Mouse (Mus musculus): ENCODE data around the gene Lrrc57. TPM values are rescaled to one million over a fixed set of nuclear protein-coding genes. Genes with fewer than 3 reads are reported as not detected.

Lrrc57 gene
- polyA plus RNA-seq (2012; rRNA removed) = 44.1 and 46.4 TPM in 2 replicates

GRCm38 (mm10) chr2:120608830-120609723, at the start of gene Lrrc57, which contains the start of gene Haus2:
TSS of gene Lrrc57 (minus strand) at chr2:120609520.
TSS of gene Haus2 (plus strand) at chr2:120609383.
- no peak for TF ChIP-seq CTCF (IDR thresholded peaks at IDR 0.05; ENCODE audit: extremely low read depth, insufficient read depth, low read length)
- TF ChIP-seq POLR2A (IDR thresholded peaks at IDR 0.05; ENCODE audit: extremely low read depth, insufficient read depth, low read length) = peak; percentile 88
- Histone ChIP-seq H3K4me3 (ENCODE audit: insufficient read depth, low read length) (peak within 1 kb of the TSS; percentile 99), H3K4me1 (ENCODE audit: control insufficient read depth, insufficient read depth, low read length) (peaks cover 7% of the 10 kb centered on the region; the same call in 1 of the 2 replicates), H3K27ac (ENCODE audit: insufficient read depth, low read length) (peak within 1 kb of the TSS; percentile 87)

GRCm38 (mm10) chr2:120658486-120658885, 49.2 kb upstream of the Lrrc57 start:
- TF ChIP-seq CTCF (IDR thresholded peaks at IDR 0.05; ENCODE audit: extremely low read depth, insufficient read depth, low read length) = no peak
- no peak for TF ChIP-seq POLR2A (IDR thresholded peaks at IDR 0.05; ENCODE audit: extremely low read depth, insufficient read depth, low read length)

GRCm38 (mm10) chr2:120656711-120657110, 47.4 kb upstream of the Lrrc57 start:
- Histone ChIP-seq H3K4me1 (ENCODE audit: control insufficient read depth, insufficient read depth, low read length) (peaks cover 2% of the 10 kb centered on the region; the same call in 1 of the 2 replicates), H3K27ac (ENCODE audit: insufficient read depth, low read length) (no peak overlapping the region), H3K4me3 (ENCODE audit: insufficient read depth, low read length) (no peak overlapping the region)
- TF ChIP-seq CTCF (IDR thresholded peaks at IDR 0.05; ENCODE audit: extremely low read depth, insufficient read depth, low read length) = no peak
- no peak for TF ChIP-seq POLR2A (IDR thresholded peaks at IDR 0.05; ENCODE audit: extremely low read depth, insufficient read depth, low read length)

More at GRCm38 (mm10) chr2:120658486-120658885, 49.2 kb upstream of the Lrrc57 start:
- Histone ChIP-seq H3K27ac (ENCODE audit: insufficient read depth, low read length) (no peak overlapping the region), H3K4me3 (ENCODE audit: insufficient read depth, low read length) (no peak overlapping the region), H3K4me1 (ENCODE audit: control insufficient read depth, insufficient read depth, low read length) (peaks cover 2% of the 10 kb centered on the region; the same call in 1 of the 2 replicates)

- no peak overlapping the region for H3K4me3 ChIP-seq (ENCODE audit: insufficient read depth, low read length)
- H3K4me1 ChIP-seq (ENCODE audit: control insufficient read depth, insufficient read depth, low read length) = peaks cover 2% of the 10 kb centered on the region; the same call in 1 of the 2 replicates
- TF ChIP-seq POLR2A (IDR thresholded peaks at IDR 0.05; ENCODE audit: extremely low read depth, insufficient read depth, low read length) = no peak
- TF ChIP-seq CTCF (IDR thresholded peaks at IDR 0.05; ENCODE audit: extremely low read depth, insufficient read depth, low read length) = no peak
- H3K27ac ChIP-seq (ENCODE audit: insufficient read depth, low read length) = no peak overlapping the region
Measured at GRCm38 (mm10) chr2:120655905-120656304, 46.6 kb upstream of the Lrrc57 start.

GRCm38 (mm10) chr2:120654693-120655092, 45.4 kb upstream of the Lrrc57 start:
- no peak for TF ChIP-seq CTCF (IDR thresholded peaks at IDR 0.05; ENCODE audit: extremely low read depth, insufficient read depth, low read length)
- no peak for TF ChIP-seq POLR2A (IDR thresholded peaks at IDR 0.05; ENCODE audit: extremely low read depth, insufficient read depth, low read length)
- Histone ChIP-seq H3K4me1 (ENCODE audit: control insufficient read depth, insufficient read depth, low read length) (peaks cover 2% of the 10 kb centered on the region; the same call in 1 of the 2 replicates), H3K27ac (ENCODE audit: insufficient read depth, low read length) (no peak overlapping the region)

GRCm38 (mm10) chr2:120652925-120653284, 43.6 kb upstream of the Lrrc57 start:
- no peak for TF ChIP-seq POLR2A (IDR thresholded peaks at IDR 0.05; ENCODE audit: extremely low read depth, insufficient read depth, low read length)
- TF ChIP-seq CTCF (IDR thresholded peaks at IDR 0.05; ENCODE audit: extremely low read depth, insufficient read depth, low read length) = no peak
- no peak overlapping the region for H3K27ac ChIP-seq (ENCODE audit: insufficient read depth, low read length)
- peaks cover 2% of the 10 kb centered on the region; the same call in 1 of the 2 replicates for H3K4me1 ChIP-seq (ENCODE audit: control insufficient read depth, insufficient read depth, low read length)
- no peak overlapping the region for H3K4me3 ChIP-seq (ENCODE audit: insufficient read depth, low read length)

More at GRCm38 (mm10) chr2:120654693-120655092, 45.4 kb upstream of the Lrrc57 start:
- H3K4me3 ChIP-seq (ENCODE audit: insufficient read depth, low read length) = no peak overlapping the region

GRCm38 (mm10) chr2:120652256-120652924, 43.1 kb upstream of the Lrrc57 start:
- no peak for TF ChIP-seq POLR2A (IDR thresholded peaks at IDR 0.05; ENCODE audit: extremely low read depth, insufficient read depth, low read length)
- TF ChIP-seq CTCF (IDR thresholded peaks at IDR 0.05; ENCODE audit: extremely low read depth, insufficient read depth, low read length) = no peak
- H3K4me3 ChIP-seq (ENCODE audit: insufficient read depth, low read length) = no peak overlapping the region
- H3K27ac ChIP-seq (ENCODE audit: insufficient read depth, low read length) = no peak overlapping the region
- H3K4me1 ChIP-seq (ENCODE audit: control insufficient read depth, insufficient read depth, low read length) = peaks cover 2% of the 10 kb centered on the region; the same call in 1 of the 2 replicates

- Histone ChIP-seq H3K4me1 (ENCODE audit: control insufficient read depth, insufficient read depth, low read length) (no peaks in the 10 kb centered on the region), H3K27ac (ENCODE audit: insufficient read depth, low read length) (no peak overlapping the region), H3K4me3 (ENCODE audit: insufficient read depth, low read length) (no peak overlapping the region)
- TF ChIP-seq CTCF (IDR thresholded peaks at IDR 0.05; ENCODE audit: extremely low read depth, insufficient read depth, low read length) (no peak), POLR2A (IDR thresholded peaks at IDR 0.05; ENCODE audit: extremely low read depth, insufficient read depth, low read length) (no peak)
Measured at GRCm38 (mm10) chr2:120646777-120647176, 37.5 kb upstream of the Lrrc57 start.

GRCm38 (mm10) chr2:120643836-120644235, 34.5 kb upstream of the Lrrc57 start:
- no peak for TF ChIP-seq CTCF (IDR thresholded peaks at IDR 0.05; ENCODE audit: extremely low read depth, insufficient read depth, low read length)
- TF ChIP-seq POLR2A (IDR thresholded peaks at IDR 0.05; ENCODE audit: extremely low read depth, insufficient read depth, low read length) = no peak
- Histone ChIP-seq H3K27ac (ENCODE audit: insufficient read depth, low read length) (peak overlapping the region; percentile 76; the same call in 1 of the 2 replicates), H3K4me3 (ENCODE audit: insufficient read depth, low read length) (no peak overlapping the region), H3K4me1 (ENCODE audit: control insufficient read depth, insufficient read depth, low read length) (no peaks in the 10 kb centered on the region)

Measured in cortical plate, adult 2 months (tissue).